Comparison of ENCODE assay signal across 20 mouse cellular contexts in the genomic region with DNA sequence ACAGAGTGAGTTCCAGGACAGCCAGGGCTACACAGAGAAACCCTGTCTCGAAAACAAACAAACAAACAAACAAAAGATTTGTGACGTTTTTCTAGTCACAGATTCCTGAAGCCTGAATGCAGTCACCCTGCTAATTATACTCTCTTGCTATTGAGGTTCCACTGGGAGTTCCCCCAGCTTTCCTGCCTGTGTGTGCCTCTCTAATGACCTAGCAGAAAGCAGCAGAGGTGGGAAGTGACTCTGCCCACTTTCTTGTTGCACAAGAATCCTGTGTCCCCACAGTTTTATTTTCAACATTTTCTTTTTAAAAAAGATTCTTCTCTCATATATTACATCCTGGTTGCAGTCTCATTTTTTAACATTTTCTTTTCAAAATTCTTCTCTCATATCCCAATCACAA. TPM values are rescaled to one million over a fixed set of nuclear protein-coding genes. Genes with fewer than 3 reads are reported as not detected.
DNase-seq lines count a peak whose midpoint lies in the region; ATAC-seq lines count a peak whose summit lies in the region.
"Had no signal": no experiment of that assay in that cellular context is flagged by ENCODE, and none has a peak within 500 bp of the region (broad histone marks: within the 10 kb centered on the region; RNA-seq: fewer than 3 reads in every experiment).

No protein-coding gene starts in this region.

- DNase-seq in heart, adult 11 months, result peak; percentile 35
- no peak for DNase-seq in heart, postnatal 14 days
- no peak for DNase-seq in right cerebral cortex, postnatal 14 days
- DNase-seq: adrenal gland, adult 2 months; adrenal gland, postnatal 10 days; adrenal gland, postnatal 25 days; B cell, adult 2 months; cerebellum, adult 11 months; cerebellum, adult 18-20 months; cerebellum, adult 8-10 months; cerebellum, adult 9-11 months; cerebellum, postnatal 14 days; cerebellum, postnatal 36 days had no signal

- peak; percentile 54; the same call in 1 of the 2 replicates for ATAC-seq in megakaryocyte, adult 5-6 weeks (ENCODE audit: poor library complexity, severe bottlenecking)
- no peak for ATAC-seq in erythroblast, adult 5-6 weeks (replicated peaks; ENCODE audit: low FRiP score, poor library complexity, severe bottlenecking)
- ATAC-seq: activated CD4-positive, CD25-positive, alpha-beta regulatory T cell, adult 4 months; CD4-positive, CD25-positive, alpha-beta regulatory T cell, adult 4 months; forebrain, embryonic 14.5 days; forebrain, embryonic 16.5 days; Patski had no signal

- intact Hi-C loops in heart, postnatal 14 days (cut with DNase I), result no loop called here

RNA-seq across cellular contexts. Expression of a gene that starts 58.5 kb away (rescaled TPM):
- 1 to 10 TPM; 2.3 to 2.5 TPM for total RNA-seq in heart, postnatal 14 days (2021)
- 6.7 and 12.1 TPM in 2 replicates for total RNA-seq in megakaryocyte, adult 5-6 weeks (2015)
- 1.6 and 9.4 TPM in 2 replicates for total RNA-seq in megakaryocyte, adult 5-6 weeks (2017)
- 700 and 785 TPM in 2 replicates for total RNA-seq in erythroblast, adult 5-6 weeks (2015; ENCODE audit: low replicate concordance)
- total RNA-seq in erythroblast, adult 5-6 weeks (2017; ENCODE audit: low replicate concordance), result 760 and 890 TPM in 2 replicates

Comparison
In these comparisons a context has a peak if more than half of its experiments do, and no peak if none do; other contexts are left out.
1. RNA of a gene that starts 58.5 kb away (total RNA-seq): 700 to 890 TPM in erythroblast, adult 5-6 weeks; 1.6 to 12.1 TPM in megakaryocyte, adult 5-6 weeks and 2.3 to 2.5 TPM in heart, postnatal 14 days; every median in the first group is over 10 times any median in the second.